Mouse (Mus musculus) bone marrow, adult 2 months (tissue): ENCODE data around the gene Casz1. TPM values are rescaled to one million over a fixed set of nuclear protein-coding genes. Genes with fewer than 3 reads are reported as not detected.

Source experiments
- H3K27ac ChIP-seq: fragments of 200-500 bp; 2 replicates; pipeline ENCODE4 v1.5.1; 2012; ENCODE audit warnings: low read depth, mild to moderate bottlenecking, control low read depth, inconsistent platforms, low read length; ENCODE audit not compliant: control insufficient read depth, poor library complexity, insufficient read depth
- H3K4me1 ChIP-seq: fragments of 200-500 bp; 2 replicates; pipeline ENCODE4 v1.6.1; 2011; ENCODE audit warnings: low read length; ENCODE audit not compliant: control insufficient read depth, insufficient read depth
- H3K4me3 ChIP-seq: fragments of 200-500 bp; replicated peaks from 2 replicates; pipeline ENCODE3; 2011; ENCODE audit warnings: mild to moderate bottlenecking, low read depth, low read length, control low read depth; ENCODE audit not compliant: control insufficient read depth
- CTCF ChIP-seq: fragments of 200-500 bp; IDR thresholded peaks from 2 replicates; pipeline ENCODE4 v1.5.1; 2011; ENCODE audit warnings: low read length, control low read depth; ENCODE audit not compliant: control insufficient read depth, insufficient read depth
- POLR2A ChIP-seq: fragments of 200-500 bp; IDR thresholded peaks from 2 replicates; pipeline ENCODE4 v1.6.1; 2011; ENCODE audit warnings: low read depth, mild to moderate bottlenecking, control low read depth, low read length, borderline replicate concordance; ENCODE audit not compliant: control insufficient read depth
- WGBS: fragments of 180-500 bp; shearing (Covaris S2); methylation state at CpG from one replicate; pipeline ENCODE4 v1.1.7; 2018; 5-methylcytosine and 5-hydroxymethylcytosine counted together
- polyA plus RNA-seq: library from polyadenylated mRNA; stranded (reverse); fragments of >200 nt; gene quantifications from 2 replicates; pipeline ENCODE4 v1.2.4, GENCODE M21; 2011; ENCODE audit warnings: low replicate concordance; ENCODE audit not compliant: missing spikeins, insufficient read depth, insufficient read length

Casz1 gene
- polyA plus RNA-seq, 1 experiment = 2.7 TPM

GRCm38 (mm10) chr4:148905295-148905694 lies 101.1 kb downstream of the Casz1 start:
- no peak overlapping the region for H3K4me3 ChIP-seq
- TF ChIP-seq CTCF (no peak), POLR2A (no peak)
- H3K4me1 ChIP-seq = no peaks in the 10 kb centered on the region
- WGBS = 90% methylated on average over 7 of the region's 7 CpGs
- no peak overlapping the region for H3K27ac ChIP-seq

- no peak overlapping the region for H3K27ac ChIP-seq
- no peaks in the 10 kb centered on the region for H3K4me1 ChIP-seq
- H3K4me3 ChIP-seq = no peak overlapping the region
- TF ChIP-seq POLR2A (no peak), CTCF (no peak)
- WGBS = 66% methylated on average over 10 of the region's 10 CpGs
Observed at GRCm38 (mm10) chr4:148906806-148907205, 102.6 kb downstream of the Casz1 start.

- Histone ChIP-seq H3K4me3 (no peak overlapping the region), H3K27ac (no peak overlapping the region), H3K4me1 (no peaks in the 10 kb centered on the region)
- WGBS = 83% methylated on average over 11 of the region's 11 CpGs
- TF ChIP-seq CTCF (peak; percentile 45; the same call in 1 of the 2 replicates), POLR2A (no peak)
Observed at GRCm38 (mm10) chr4:148908214-148908681, 104.0 kb downstream of the Casz1 start.

GRCm38 (mm10) chr4:148908760-148909510 lies 104.7 kb downstream of the Casz1 start:
- TF ChIP-seq CTCF (no peak), POLR2A (no peak)
- no peak overlapping the region for H3K4me3 ChIP-seq
- H3K4me1 ChIP-seq = no peaks in the 10 kb centered on the region
- 90% methylated on average over 15 of the region's 15 CpGs for WGBS
- H3K27ac ChIP-seq = no peak overlapping the region

GRCm38 (mm10) chr4:148909566-148909965 lies 105.3 kb downstream of the Casz1 start:
- 85% methylated on average over 11 of the region's 11 CpGs for WGBS
- TF ChIP-seq POLR2A (no peak), CTCF (no peak)
- Histone ChIP-seq H3K4me1 (no peaks in the 10 kb centered on the region), H3K27ac (no peak overlapping the region), H3K4me3 (no peak overlapping the region)

GRCm38 (mm10) chr4:148912134-148912533 lies 107.9 kb downstream of the Casz1 start:
- WGBS = 77% methylated on average over 7 of the region's 7 CpGs
- Histone ChIP-seq H3K27ac (no peak overlapping the region), H3K4me3 (no peak overlapping the region), H3K4me1 (no peaks in the 10 kb centered on the region)
- TF ChIP-seq POLR2A (no peak), CTCF (no peak)

GRCm38 (mm10) chr4:148912826-148913590 lies 108.8 kb downstream of the Casz1 start:
- 80% methylated on average over 8 of the region's 8 CpGs for WGBS
- TF ChIP-seq CTCF = no peak
- no peak overlapping the region for H3K27ac ChIP-seq
- H3K4me3 ChIP-seq = no peak overlapping the region
- no peaks in the 10 kb centered on the region for H3K4me1 ChIP-seq

- H3K4me1 ChIP-seq = no peaks in the 10 kb centered on the region
- TF ChIP-seq CTCF (no peak), POLR2A (no peak)
- no peak overlapping the region for H3K4me3 ChIP-seq
- no peak overlapping the region for H3K27ac ChIP-seq
- 39% methylated on average over 10 of the region's 10 CpGs for WGBS
Observed at GRCm38 (mm10) chr4:148914863-148915622, 110.8 kb downstream of the Casz1 start.
